Mouse (Mus musculus) lung, postnatal 0 days (tissue): ENCODE data around the gene Dnali1.

ENCODE experiments used
- CTCF ChIP-seq: IDR thresholded peaks from 2 replicates; pipeline ENCODE4 v1.5.1; 2016; ENCODE audit warnings: antibody characterized with exemption, mild to moderate bottlenecking
- EP300 ChIP-seq: IDR thresholded peaks from 2 replicates; pipeline ENCODE4 v1.6.1; 2016; ENCODE audit warnings: antibody characterized with exemption, mild to moderate bottlenecking, control low read depth

GRCm38 (mm10) chr4:125077700-125078099 lies 12.2 kb upstream of the Dnali1 start:
- TF ChIP-seq CTCF (no peak), EP300 (no peak)
